Mouse (Mus musculus): ENCODE results near the gene Csn3. TPM values are rescaled to one million over a fixed set of nuclear protein-coding genes. Genes with fewer than 3 reads are reported as not detected.

Gene Csn3
- polyA plus RNA-seq, 1 experiment from 2014 or later = not detected

Other genes with a start within 250 kb of the Csn3 start
- gene Csn2, start 225.9 kb upstream of the Csn3 start, polyA plus RNA-seq (2014; fragmentation: Nextera tagmentation; extraction: Ambion mirVana) = not detected in 2 replicates
- gene Csn1s2a, start 151.0 kb upstream of the Csn3 start, polyA plus RNA-seq (2014; fragmentation: Nextera tagmentation; extraction: Ambion mirVana) = not detected in 2 replicates
- not detected in 2 replicates for gene Csn1s2b, start 117.5 kb upstream of the Csn3 start, polyA plus RNA-seq (2014; fragmentation: Nextera tagmentation; extraction: Ambion mirVana)
- gene Prr27, start 99.9 kb upstream of the Csn3 start, polyA plus RNA-seq (2014; fragmentation: Nextera tagmentation; extraction: Ambion mirVana) = not detected in 2 replicates
- not detected in 2 replicates for gene Odam, start 40.5 kb upstream of the Csn3 start, polyA plus RNA-seq (2014; fragmentation: Nextera tagmentation; extraction: Ambion mirVana)
- not detected in 2 replicates for gene 2310003L06Rik, start 43.9 kb downstream of the Csn3 start, polyA plus RNA-seq (2014; fragmentation: Nextera tagmentation; extraction: Ambion mirVana)
- not detected in 2 replicates for gene Gm28434, start 43.9 kb downstream of the Csn3 start, polyA plus RNA-seq (2014; fragmentation: Nextera tagmentation; extraction: Ambion mirVana)
- not detected in 2 replicates for gene Cabs1, start 53.9 kb downstream of the Csn3 start, polyA plus RNA-seq (2014; fragmentation: Nextera tagmentation; extraction: Ambion mirVana)
- gene Smr3a, start 77.0 kb downstream of the Csn3 start, polyA plus RNA-seq (2014; fragmentation: Nextera tagmentation; extraction: Ambion mirVana) = not detected in 2 replicates
- gene Smr2, start 161.0 kb downstream of the Csn3 start, polyA plus RNA-seq (2014; fragmentation: Nextera tagmentation; extraction: Ambion mirVana) = not detected in 2 replicates
- gene Gm11116, start 186.0 kb downstream of the Csn3 start, polyA plus RNA-seq (2014; fragmentation: Nextera tagmentation; extraction: Ambion mirVana) = not detected in 2 replicates
- gene Gm11115, start 228.5 kb downstream of the Csn3 start, polyA plus RNA-seq (2014; fragmentation: Nextera tagmentation; extraction: Ambion mirVana) = not detected in 2 replicates

Data from heart, embryonic 14.5 days (tissue).